Mouse (Mus musculus) gastrocnemius, postnatal 10 days (tissue): ENCODE measurements around the gene Ccdc181. TPM values are rescaled to one million over a fixed set of nuclear protein-coding genes. Genes with fewer than 3 reads are reported as not detected.
"Not testable (repeated sequence)": the region's sequence is repeated elsewhere in the genome, so short reads cannot be mapped to it uniquely, and the experiment has no call there.

ENCODE experiments used
- DNase-seq: peaks from one replicate; pipeline ENCODE4 v3.0.0; 2021; ENCODE audit warnings: mixed read lengths
- long read RNA-seq, 2 experiments: library from polyadenylated mRNA; stranded (forward); transcript quantifications; one replicate each; pipeline ENCODE4 v2.0.0; 2021
- total RNA-seq, 2 experiments: library from RNA; stranded (reverse); gene quantifications; 2 replicates each; pipeline ENCODE4 v1.2.3; 2021

Ccdc181 gene
- 1 to 10 TPM; 5.0 to 5.4 TPM for total RNA-seq
- long read RNA-seq, experiment 1, partial matches to known transcripts: 0 of 3 reads
- long read RNA-seq, experiment 1, other reads (novel, unspliced or antisense): 0 of 3 reads
- long read RNA-seq, experiment 2, transcript Ccdc181-201 (6 exons, 1,909 nt): major isoform, 5 of 6 reads
- long read RNA-seq, experiment 2, partial matches to known transcripts: 1 of 6 reads
- long read RNA-seq, experiment 2, other reads (novel, unspliced or antisense): 0 of 6 reads

DNA sequence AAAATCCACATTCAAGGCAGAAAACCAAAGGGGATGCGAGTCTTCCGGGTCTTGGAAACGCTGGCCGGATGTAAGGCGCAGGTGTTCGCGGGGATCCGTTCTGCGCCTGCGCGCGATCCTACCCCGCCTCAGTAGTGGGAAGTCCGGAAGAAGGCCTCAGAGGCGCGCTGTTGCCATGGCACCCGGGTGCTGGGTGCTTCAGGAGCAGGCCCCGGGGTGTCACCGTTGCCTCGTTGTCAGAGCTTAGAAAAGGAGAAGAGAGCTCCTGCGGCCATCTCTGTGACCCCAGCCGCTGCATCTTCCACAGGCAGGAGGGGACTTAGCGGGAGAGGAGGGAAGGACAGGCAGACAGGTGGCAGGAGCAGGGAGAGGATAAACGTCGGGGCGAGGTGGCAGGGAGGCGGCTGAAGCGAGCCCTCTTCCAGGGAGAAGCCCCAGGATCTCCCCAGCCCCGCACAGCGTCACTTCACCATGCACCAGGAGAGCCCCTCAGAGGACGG is at the start of gene Ccdc181:
TSS of gene Ccdc181 (plus strand) at position 131 of the 500 bp plus-strand sequence.
- peak; percentile 83 for DNase-seq

DNA sequence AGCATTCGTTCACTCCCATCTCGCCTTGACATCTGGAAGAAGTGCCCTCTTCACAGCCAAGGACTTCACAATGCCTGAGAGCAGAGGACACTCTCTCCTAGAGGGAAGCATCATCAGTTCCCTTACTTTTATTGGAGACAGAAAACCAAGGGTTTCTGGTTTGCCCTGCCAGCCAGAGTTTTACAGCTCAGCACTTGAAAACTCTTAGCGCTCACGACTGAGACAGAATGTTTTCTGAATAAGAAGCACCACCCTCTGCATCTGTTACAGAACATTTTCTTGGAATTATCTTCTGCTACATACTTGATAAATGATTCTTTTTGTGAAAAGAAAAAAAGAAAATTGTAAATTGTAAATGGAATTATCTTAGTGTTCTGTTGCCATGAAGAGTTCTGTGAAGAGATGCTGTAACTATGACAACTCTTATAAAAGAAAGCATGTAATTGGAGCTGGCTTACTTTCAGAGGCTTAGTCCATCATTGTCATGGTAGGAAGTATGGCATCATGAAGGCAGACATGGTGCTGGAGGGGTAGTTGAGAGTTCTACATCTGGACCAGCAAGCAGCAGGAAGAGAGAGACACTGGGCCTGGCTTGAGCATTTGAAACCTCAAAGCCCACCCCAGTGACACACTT is 43.3 kb upstream of the Ccdc181 start:
- not testable (repeated sequence) for DNase-seq

DNA sequence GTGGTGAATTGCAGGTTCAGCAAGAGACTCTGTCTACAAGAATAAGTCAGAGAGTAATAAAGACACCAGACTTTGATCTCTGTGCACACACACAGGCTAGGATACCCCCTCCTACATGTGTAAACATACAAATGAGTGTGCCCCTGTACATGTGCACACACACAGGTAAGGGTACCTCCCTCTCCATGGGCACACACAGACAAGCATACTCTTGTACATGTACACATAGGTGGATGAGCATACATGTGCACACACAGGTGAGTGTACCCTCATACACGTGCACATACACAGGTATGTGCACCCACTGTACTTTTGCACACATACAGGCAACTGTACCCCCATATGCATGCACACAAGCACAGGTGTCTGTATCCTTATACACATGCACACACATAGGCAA is 41.9 kb upstream of the Ccdc181 start:
- DNase-seq: no peak

DNA sequence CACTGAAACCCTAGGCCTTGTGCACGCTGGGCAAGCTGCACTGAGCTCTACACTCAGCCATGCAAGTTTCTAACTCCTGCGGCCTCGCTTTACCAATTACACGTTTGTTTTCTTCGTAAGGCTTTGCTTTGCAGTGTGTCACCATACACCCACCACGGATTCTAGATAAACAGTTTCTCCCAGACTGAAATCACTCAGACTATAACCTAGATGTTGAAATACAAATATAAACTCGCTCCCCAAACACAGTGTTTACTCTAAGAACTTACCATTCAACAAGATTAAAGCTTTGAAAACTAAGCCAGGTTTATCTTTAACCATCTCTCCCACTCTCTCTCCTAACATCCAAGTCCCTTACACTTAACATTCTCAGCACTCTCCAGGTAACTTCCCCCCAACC is 40.3 kb upstream of the Ccdc181 start:
- no peak for DNase-seq

DNA sequence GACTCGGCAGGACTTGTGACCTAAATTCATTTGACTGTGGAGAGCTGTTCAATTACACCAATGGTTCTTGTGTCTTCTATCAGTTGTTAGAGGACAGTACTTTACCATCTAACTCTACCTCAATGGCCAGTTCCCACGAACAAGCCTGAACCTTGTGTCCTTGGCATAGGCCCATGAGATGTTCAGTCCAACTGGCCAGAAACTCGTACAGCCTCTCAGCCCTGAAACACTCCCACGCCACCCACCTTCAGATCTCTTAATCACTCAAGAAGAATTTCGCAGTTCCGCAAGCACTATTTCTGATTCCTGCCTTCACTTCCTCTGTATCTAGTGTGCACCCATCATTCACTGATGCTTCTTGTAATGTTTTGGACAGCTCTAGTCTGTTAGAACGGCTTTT is 39.3 kb upstream of the Ccdc181 start:
- DNase-seq: no peak

DNA sequence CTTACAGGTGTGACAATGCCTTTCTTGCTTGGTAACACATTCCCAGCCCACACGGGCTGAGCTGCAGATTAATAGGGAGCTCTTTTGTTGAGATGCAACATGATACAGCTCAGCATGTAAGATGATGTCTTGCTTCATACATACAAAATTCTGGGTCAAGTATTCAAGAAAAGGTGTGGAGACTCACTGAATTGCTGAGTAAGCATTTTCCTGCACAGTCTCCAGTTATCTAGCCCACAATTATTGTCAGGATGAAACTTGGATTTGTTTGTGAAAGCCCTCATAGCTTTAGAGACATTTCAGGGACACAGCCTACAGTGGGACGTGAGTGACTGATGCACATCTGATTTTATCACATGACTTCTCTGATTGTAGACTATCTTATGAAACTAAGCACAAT is 33.9 kb upstream of the Ccdc181 start:
- no peak for DNase-seq

DNA sequence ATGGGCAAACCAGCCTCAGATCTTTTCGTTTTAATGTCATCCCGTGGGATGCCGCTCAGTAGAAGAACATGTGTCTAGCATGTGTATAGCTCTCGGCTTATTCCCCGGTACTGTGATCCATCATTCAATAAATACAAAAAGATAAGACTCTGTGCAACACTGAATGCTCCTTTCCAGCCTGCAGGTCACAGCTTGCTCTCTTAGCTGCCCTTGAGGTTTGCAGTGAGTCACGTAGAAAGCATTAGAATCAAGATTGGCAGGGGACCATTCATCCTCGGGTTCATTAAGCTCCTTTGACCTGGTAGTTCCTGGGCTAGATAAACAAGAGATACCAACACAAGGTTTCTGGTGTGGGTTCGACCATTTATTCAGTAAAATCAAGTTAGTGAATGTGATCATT is 32.6 kb upstream of the Ccdc181 start:
- no peak for DNase-seq

DNA sequence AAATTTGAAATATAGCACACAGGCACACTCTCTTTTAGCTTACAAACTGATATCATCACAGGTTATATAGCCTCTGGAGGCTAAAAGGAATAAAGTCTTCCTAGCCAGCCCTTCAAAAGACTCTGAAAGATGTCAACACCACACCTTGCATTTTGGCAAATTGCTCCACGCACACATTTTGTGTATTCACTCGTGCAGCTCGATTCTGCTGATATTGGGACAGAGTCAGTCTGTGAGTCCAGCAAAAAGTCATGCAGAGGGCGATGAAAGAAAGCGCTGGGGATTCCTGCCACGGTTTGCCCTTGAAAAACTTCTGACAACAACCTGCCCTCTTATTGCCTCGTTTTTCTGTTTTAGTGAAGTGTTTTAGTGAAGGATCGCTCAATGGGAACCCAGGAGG is 27.9 kb upstream of the Ccdc181 start:
- no peak for DNase-seq

DNA sequence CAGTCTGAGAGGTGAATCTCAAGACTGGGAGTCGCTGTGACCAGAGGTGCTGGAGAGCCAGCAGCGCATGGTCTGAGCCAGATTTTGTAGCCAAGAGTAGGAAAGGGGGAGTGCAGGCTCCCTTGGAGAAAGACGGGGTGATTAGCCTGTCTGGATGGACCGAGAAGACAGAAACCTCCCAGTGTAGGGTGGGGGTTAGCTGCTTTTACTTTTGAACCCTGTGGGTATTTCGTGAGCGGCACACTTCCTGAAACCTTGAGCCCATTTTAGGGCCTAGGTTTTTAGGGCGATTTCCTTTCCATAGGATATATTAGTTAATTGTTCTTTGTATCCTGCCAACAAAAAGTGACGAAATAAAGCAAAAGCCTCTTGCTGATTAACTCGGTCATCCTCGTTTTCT is 27.4 kb upstream of the Ccdc181 start:
- DNase-seq: no peak

DNA sequence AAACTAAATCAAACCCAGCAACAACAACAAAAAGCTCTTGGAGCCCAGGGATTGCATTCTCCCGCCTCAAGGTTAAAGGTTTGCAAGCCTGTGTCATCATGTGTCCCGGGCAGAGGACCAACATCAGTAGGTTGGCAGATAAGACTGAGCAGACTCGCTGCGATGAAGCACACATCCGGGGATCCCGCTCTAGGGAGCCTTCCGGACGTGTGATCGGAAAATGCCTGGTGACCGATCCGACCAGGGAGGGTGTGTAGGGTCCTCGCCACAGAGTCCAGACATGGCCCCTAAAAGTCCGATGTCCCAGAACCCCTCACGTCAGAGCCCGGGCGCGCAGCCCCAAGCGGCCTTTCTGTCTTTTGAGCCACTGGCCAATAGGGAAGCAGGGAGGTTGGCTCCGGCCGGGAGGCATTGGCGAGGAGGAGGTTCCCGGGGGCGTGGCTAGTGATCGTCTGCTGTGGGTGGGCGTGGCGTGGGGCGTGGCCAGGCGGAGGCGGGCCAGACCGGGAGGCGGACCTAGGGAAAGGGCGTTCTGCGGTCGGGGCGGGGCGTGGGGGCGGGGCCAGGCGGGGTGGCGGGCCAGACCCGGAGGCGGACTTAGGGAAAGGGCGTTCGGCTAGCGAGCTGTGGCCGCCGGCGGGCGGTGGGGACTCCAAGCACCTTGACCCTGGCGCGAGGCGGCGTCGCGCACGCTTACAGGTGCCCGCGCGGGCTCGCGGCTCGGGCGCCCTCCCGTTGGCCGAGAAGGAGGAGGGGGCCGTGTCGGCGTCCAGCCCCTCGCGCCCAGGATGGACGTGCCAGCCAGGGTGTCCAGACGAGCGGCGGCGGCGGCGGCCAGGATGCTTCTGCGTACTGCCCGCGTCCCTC is 26.7 kb upstream of the Ccdc181 start, which contains the start of gene Slc19a2:
TSS of gene Slc19a2 (plus strand) at position 582 of the 867 bp plus-strand sequence.
- DNase-seq: peak; percentile 99

DNA sequence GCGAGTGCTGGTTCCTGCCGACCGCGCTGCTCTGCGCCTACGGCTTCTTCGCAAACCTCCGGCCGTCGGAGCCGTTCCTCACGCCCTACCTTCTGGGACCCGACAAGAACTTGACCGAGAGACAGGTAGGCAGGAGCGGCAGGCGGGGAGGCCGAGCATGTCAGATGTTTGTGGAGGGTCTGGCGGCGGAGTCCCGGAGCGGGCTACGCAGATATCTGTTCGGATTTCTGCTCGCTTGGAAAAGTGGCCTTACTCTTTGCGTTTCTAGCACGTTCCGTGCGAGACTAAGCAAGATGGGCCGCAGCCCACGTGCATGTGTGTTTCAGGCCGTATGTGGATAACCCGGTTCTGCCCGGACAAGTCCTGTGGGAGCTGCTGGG is 26.1 kb upstream of the Ccdc181 start:
- DNase-seq: no peak

DNA sequence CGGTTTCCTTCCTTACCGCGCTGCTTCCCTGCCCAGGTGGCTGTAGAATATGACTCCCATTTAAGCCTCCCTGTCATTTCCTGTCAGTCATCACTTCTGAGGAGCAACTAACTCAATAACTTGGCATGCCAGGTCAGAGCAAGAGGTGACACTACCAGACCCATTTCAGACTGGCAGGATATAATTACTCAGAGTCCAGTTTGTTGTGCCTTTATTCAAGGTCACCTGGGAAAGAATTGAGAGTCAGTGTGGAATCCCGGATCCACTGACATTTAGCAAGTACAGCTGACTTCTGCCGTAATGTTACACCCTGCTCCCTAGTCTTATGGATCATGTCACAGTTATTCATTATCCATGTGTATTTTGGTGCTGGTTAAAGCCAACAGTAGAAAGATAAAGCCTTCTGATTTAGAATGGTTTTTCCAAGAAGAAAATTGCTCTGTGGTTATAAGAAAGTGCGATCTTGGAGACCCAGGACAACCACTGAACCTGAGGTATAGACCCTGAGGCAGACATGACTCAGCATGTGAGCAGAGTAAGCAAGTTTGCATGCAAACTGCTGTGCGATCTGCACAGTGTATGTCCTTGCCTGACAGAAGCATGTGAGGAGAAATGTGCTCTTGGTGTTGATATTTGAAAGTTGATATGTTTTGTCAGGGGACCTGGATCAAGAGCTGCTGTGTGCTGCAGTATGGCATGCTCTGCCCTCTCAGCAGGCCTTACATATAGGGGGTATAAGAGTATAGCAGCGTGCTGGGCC is 24.8 kb upstream of the Ccdc181 start:
- no peak for DNase-seq

DNA sequence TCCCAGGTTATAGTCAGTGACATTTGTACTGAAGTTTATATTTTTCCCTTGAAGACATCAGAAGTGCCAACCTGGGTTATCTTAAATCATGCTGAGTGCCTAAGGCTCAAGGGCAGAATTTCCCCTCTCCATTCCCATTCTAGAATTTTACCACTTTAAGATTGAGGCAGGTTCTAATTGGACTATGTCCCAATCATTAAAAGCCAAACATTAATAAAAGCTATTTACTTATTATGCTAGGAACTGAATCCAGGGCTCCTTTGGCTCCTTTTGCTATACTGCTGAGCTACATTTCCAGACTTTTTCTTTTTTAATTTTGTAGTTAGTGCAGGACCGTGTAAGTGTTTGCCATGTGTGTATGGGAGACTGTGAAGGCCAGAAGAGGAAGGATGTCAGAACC is 23.9 kb upstream of the Ccdc181 start:
- no peak for DNase-seq

DNA sequence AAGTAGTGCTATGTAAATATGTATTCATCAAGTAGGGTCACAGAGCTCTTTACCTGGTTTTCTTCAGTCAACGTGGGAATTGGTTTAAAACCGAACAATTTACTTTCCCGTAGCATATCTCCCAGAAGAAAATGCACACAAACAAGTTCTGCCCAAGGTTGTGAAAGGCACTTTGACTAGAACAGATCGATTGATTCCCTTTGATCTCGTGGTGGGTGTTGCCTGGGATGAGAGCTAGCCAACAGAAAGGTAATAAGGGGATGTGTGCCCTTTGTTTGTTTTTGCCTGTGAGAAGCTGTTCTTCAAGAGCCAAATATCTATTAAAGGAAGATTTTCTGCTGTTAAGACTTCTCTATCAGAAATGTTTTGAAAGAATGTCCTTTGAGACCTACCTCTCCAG is 22.8 kb upstream of the Ccdc181 start:
- no peak for DNase-seq

DNA sequence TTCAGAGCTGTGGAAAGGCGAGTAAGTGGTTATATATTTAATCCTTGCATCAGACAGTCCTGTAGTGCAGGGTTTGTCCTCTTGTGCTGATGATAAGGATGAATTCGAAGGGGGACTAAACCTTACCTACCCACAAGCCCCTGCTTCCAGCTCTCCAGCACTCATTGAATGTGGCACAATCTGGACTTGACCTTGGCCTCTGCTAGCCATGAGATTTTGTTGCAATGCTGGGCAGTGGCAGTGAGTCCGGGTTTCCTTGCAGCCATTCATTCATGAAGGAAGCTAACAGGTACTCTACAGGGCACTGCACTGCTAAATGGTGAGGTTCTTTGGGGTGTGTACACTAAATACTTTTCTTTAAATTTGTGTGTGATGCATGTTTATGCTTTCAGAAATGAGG is 20.5 kb upstream of the Ccdc181 start:
- no peak for DNase-seq

DNA sequence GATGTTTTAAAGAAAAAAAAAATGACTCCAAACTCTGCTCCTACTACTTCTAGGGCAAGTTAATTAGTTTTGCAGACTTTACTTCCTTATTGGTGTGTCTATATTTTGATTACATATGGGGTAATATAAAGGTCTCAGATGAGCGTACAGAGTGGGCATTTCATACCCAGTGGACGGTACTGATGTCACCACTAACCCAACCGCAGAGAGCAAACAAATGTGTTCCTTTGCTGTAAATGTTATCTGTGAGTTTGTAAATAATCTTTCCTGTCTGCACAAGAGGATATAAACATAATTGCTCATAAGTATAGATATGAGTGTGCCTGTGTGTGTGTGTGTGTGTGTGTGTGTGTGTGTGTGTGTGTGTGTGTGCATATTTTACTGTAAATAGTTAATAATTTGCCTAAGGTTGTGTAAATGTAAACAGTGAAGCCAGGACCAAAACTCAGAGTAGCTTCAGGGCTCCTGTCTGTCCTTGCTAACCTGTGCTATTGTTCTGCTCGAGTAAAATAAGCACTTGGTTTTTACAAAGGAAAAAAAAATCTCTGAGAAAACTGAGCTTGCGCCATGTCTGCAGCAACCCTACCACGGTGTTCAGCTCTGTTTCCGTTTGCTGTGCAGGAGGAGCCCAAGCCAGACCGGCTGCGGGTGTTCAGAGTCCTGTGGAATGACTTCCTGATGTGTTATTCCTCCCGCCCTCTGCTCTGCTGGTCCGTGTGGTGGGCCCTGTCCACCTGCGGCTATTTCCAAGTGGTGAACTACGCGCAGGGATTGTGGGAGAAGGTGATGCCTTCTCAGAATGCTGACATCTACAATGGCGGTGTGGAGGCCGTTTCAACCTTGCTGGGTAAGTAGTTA is 15.0 kb upstream of the Ccdc181 start:
- no peak for DNase-seq

DNA sequence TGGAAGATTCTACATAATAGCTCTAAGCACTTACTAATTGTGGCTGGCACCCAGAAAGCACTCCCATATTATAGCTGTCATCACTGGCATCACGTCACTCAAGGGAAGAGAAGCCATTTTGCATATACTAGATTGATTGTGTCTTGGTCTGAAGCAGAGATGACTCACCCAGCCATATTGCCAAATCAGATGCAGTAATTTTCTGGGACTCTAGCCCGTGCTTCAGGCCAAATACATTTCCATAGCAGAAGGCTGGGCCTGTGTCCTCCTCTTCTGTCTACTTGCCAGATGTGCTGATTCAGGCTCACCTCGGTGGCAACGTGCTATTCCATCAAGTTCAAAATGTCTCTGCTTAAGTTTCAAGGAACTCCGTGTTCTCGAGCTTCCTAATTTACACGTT is 13.8 kb upstream of the Ccdc181 start:
- no peak for DNase-seq

DNA sequence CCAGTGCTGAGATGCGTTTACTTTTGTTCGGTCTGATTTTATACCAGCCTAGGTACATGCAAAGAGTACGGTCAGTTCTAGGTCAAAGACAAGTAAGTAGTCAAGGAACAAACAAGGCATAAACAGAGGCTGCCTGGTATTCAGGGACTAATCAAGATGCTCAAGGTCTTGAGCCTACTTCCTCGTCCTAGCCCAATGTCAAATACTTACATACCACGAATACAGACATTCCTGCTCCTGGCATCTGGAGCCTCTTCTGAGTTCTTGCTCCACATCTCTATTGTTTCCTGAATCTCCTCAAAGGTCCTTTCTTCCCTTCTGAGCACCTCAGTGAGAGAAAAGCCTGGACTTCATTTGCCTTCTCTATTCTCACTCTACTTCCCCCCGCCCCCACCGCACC is 4.4 kb upstream of the Ccdc181 start:
- no peak for DNase-seq

DNA sequence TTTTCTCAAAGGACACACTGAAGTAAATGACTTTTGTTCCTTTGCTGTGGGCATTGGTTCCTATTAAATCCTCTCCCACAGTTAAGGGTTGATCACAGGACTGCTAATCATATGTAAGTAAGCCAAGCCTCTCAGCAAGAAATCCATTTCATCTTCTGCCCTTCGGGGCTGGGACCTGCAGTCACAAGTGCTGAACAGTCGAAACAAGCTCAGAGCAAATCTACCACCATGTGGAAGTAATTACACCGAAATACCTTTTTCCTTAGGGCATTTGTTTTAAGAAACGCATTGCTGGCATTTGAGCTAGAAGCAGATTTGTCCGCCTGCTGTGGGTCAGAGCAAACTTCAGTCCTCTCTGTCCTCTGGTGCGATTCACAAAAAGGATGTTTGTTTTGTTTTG is 1.7 kb upstream of the Ccdc181 start:
- DNase-seq: no peak

DNA sequence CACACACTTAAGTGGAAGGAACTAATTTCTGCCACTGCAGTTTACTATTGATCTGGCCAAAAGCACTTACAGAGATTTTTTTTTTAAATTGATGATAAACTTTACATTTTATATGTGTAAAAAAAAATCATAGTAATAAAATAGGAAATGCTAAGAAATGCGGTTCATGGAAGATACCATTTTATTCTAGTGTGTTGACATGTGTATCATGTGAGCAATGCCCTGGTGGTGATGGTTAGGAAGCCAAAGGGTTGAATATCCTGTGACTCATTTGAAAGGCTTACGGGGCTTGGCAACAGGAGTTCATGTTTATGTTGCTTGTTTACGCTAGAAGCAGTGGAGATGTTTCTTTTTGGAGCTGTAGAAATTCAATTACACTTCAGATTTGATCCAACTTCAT is 1.2 kb downstream of the Ccdc181 start:
- DNase-seq: no peak

DNA sequence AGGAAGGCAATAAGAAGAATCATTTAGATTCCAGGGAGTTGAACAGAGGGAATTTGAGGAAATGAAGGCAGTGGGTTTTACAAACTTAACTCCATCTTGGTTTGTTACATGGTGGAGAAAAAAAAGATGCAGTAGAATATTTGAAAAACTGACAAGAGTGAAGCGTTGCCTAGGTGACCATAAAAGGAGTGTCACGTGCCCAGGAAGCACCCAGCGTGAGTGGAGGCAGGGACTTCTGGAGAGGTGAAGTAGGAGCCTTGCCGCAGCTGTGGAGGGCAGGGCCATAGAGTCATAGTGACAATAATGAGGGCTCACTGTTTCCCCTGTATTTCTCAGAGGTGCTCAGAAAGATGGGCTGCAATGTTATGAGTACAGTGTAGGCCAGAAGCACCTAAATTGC is 3.9 kb downstream of the Ccdc181 start:
- no peak for DNase-seq
